Mouse (Mus musculus): ENCODE measurements around the gene Pm20d2. TPM values are rescaled to one million over a fixed set of nuclear protein-coding genes. Genes with fewer than 3 reads are reported as not detected.

The Pm20d2 gene
- polyA plus RNA-seq, 1 experiment = 2.8 TPM

GRCm38 (mm10) chr4:33146679-33147291 is 42.8 kb downstream of the Pm20d2 start:
- WGBS = 27% methylated on average over 20 of the region's 20 CpGs
- no peak overlapping the region for H3K4me3 ChIP-seq (replicated peaks; ENCODE audit: control insufficient read depth, low read depth, low read length)
- no peaks in the 10 kb centered on the region for H3K4me1 ChIP-seq (ENCODE audit: control insufficient read depth, insufficient read depth, low read length)
- TF ChIP-seq POLR2A (IDR thresholded peaks at IDR 0.05; ENCODE audit: borderline replicate concordance, control insufficient read depth, low read depth, low read length) (no peak), CTCF (IDR thresholded peaks at IDR 0.05; ENCODE audit: control insufficient read depth, insufficient read depth, low read length) (no peak)
- no peak overlapping the region for H3K27ac ChIP-seq (ENCODE audit: control insufficient read depth, insufficient read depth, low read depth, low read length, poor library complexity)

GRCm38 (mm10) chr4:33132221-33132620 is 57.3 kb downstream of the Pm20d2 start, which contains the start of gene Gabrr1:
Gene Gabrr1, plus strand, starts transcription at chr4:33132521.
- TF ChIP-seq CTCF (IDR thresholded peaks at IDR 0.05; ENCODE audit: control insufficient read depth, insufficient read depth, low read length) = no peak
- no peak for TF ChIP-seq POLR2A (IDR thresholded peaks at IDR 0.05; ENCODE audit: borderline replicate concordance, control insufficient read depth, low read depth, low read length)
- 82% methylated on average over 11 of the region's 11 CpGs for WGBS
- no peak within 1 kb of the TSS for H3K27ac ChIP-seq (ENCODE audit: control insufficient read depth, insufficient read depth, low read depth, low read length, poor library complexity)
- H3K4me3 ChIP-seq (replicated peaks; ENCODE audit: control insufficient read depth, low read depth, low read length) = no peak within 1 kb of the TSS
- H3K4me1 ChIP-seq (ENCODE audit: control insufficient read depth, insufficient read depth, low read length) = no peaks in the 10 kb centered on the region

GRCm38 (mm10) chr4:33125409-33126084 is 64.0 kb downstream of the Pm20d2 start:
- H3K27ac ChIP-seq (ENCODE audit: control insufficient read depth, insufficient read depth, low read depth, low read length, poor library complexity) = no peak overlapping the region
- TF ChIP-seq CTCF (IDR thresholded peaks at IDR 0.05; ENCODE audit: control insufficient read depth, insufficient read depth, low read length) = no peak
- no peak for TF ChIP-seq POLR2A (IDR thresholded peaks at IDR 0.05; ENCODE audit: borderline replicate concordance, control insufficient read depth, low read depth, low read length)
- H3K4me3 ChIP-seq (replicated peaks; ENCODE audit: control insufficient read depth, low read depth, low read length) = no peak overlapping the region
- no peaks in the 10 kb centered on the region for H3K4me1 ChIP-seq (ENCODE audit: control insufficient read depth, insufficient read depth, low read length)
- WGBS = 71% methylated on average over 10 of the region's 10 CpGs

GRCm38 (mm10) chr4:33124493-33124892 is 65.0 kb downstream of the Pm20d2 start:
- WGBS = 10% methylated on average over 6 of the region's 6 CpGs
- Histone ChIP-seq H3K4me3 (replicated peaks; ENCODE audit: control insufficient read depth, low read depth, low read length) (no peak overlapping the region), H3K4me1 (ENCODE audit: control insufficient read depth, insufficient read depth, low read length) (no peaks in the 10 kb centered on the region), H3K27ac (ENCODE audit: control insufficient read depth, insufficient read depth, low read depth, low read length, poor library complexity) (no peak overlapping the region)
- no peak for TF ChIP-seq POLR2A (IDR thresholded peaks at IDR 0.05; ENCODE audit: borderline replicate concordance, control insufficient read depth, low read depth, low read length)
- TF ChIP-seq CTCF (IDR thresholded peaks at IDR 0.05; ENCODE audit: control insufficient read depth, insufficient read depth, low read length) = peak; percentile 44

Other genes starting within 250 kb of the Pm20d2 start
- gene Ankrd6, start 238.9 kb downstream of the Pm20d2 start, polyA plus RNA-seq (2011; ENCODE audit: insufficient read depth, insufficient read length, low replicate concordance, missing spikeins) = 1.4 and 2.2 TPM in 2 replicates
- 1.5 and 7.8 TPM in 2 replicates for gene Rragd, start 206.7 kb downstream of the Pm20d2 start, polyA plus RNA-seq (2011; ENCODE audit: insufficient read depth, insufficient read length, low replicate concordance, missing spikeins)
- gene Ube2j1, start 158.3 kb downstream of the Pm20d2 start, polyA plus RNA-seq (2011; ENCODE audit: insufficient read depth, insufficient read length, low replicate concordance, missing spikeins) = 17.3 and 18.4 TPM in 2 replicates
- not detected in 2 replicates for gene Gabrr2, start 126.7 kb downstream of the Pm20d2 start, polyA plus RNA-seq (2011; ENCODE audit: insufficient read depth, insufficient read length, low replicate concordance, missing spikeins)
- gene Gabrr1, start 57.2 kb downstream of the Pm20d2 start, polyA plus RNA-seq (2011; ENCODE audit: insufficient read depth, insufficient read length, low replicate concordance, missing spikeins) = 0.65 TPM in 1 of 2 replicates, not detected in the other
- gene Srsf12, start 19.3 kb upstream of the Pm20d2 start, polyA plus RNA-seq (2011; ENCODE audit: insufficient read depth, insufficient read length, low replicate concordance, missing spikeins) = 0.85 TPM in 1 of 2 replicates, not detected in the other
- 19.5 and 27.9 TPM in 2 replicates for gene Pnrc1, start 100.4 kb upstream of the Pm20d2 start, polyA plus RNA-seq (2011; ENCODE audit: insufficient read depth, insufficient read length, low replicate concordance, missing spikeins)
- 10.0 and 16.0 TPM in 2 replicates for gene Rngtt, start 120.6 kb upstream of the Pm20d2 start, polyA plus RNA-seq (2011; ENCODE audit: insufficient read depth, insufficient read length, low replicate concordance, missing spikeins)

Data from bone marrow, adult 2 months (tissue).